Mouse (Mus musculus) adrenal gland, postnatal 0 days (tissue): Measurements from ENCODE around the gene Thy1. TPM values are rescaled to one million over a fixed set of nuclear protein-coding genes. Genes with fewer than 3 reads are reported as not detected.

Experiments
- polyA plus RNA-seq: library from polyadenylated mRNA; unstranded; fragments of >200 nt; fragmentation: Nextera tagmentation; extraction: Ambion mirVana; gene quantifications from 2 replicates; pipeline ENCODE4 v1.2.1, GENCODE M21; 2015

The Thy1 gene
- polyA plus RNA-seq = 10.9 and 19.0 TPM in 2 replicates

DNA sequence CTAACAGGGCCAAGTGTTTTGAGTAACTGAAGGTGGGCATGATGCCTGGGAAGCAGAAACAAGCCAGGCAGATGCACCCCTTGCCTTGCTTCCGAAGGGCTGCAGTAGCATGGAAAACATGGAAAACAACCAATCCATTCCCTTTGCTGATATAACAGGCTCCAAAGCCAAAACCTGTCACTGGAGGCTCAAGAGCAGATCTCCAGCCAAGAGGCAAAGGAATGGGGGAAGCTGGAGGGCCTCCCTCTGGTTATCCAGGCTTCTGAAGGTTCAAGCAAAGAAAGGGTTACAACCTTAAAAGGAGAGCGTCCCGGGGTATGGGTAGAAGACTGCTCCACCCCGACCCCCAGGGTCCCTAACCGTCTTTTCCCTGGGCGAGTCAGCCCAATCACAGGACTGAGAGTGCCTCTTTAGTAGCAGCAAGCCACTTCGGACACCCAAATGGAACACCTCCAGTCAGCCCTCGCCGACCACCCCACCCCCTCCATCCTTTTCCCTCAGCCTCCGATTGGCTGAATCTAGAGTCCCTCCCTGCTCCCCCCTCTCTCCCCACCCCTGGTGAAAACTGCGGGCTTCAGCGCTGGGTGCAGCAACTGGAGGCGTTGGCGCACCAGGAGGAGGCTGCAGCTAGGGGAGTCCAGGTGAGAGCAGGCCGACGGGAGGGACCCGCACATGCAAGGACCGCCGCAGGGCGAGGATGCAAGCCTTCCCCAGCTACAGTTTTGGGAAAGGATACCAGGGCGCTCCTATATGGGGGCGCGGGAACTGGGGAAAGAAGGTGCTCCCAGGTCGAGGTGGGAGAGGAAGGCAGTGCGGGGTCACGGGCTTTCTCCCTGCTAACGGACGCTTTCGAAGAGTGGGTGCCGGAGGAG lies at the start of gene Thy1:
Gene Thy1 (plus strand): TSS at position 549 of the 872 bp plus-strand sequence.

GRCm38 (mm10) chr9:44066785-44067225 lies 23.6 kb downstream of the Thy1 start, which contains the start of gene Usp2:
Gene Usp2, plus strand, starts transcription at chr9:44067021.

Other genes with a start within 250 kb of the Thy1 start
- gene Usp2, start 23.6 kb downstream of the Thy1 start, polyA plus RNA-seq = 10.1 and 14.3 TPM in 2 replicates
- 0.03 and 0.11 TPM in 2 replicates for gene Mfrp, start 58.3 kb downstream of the Thy1 start, polyA plus RNA-seq
- 12.8 and 16.9 TPM in 2 replicates for gene C1qtnf5, start 63.9 kb downstream of the Thy1 start, polyA plus RNA-seq
- 0.16 and 0.28 TPM in 2 replicates for gene Gm49380, start 70.1 kb downstream of the Thy1 start, polyA plus RNA-seq
- gene Rnf26, start 70.1 kb downstream of the Thy1 start, polyA plus RNA-seq = 22.4 and 35.7 TPM in 2 replicates
- 27.4 and 36.3 TPM in 2 replicates for gene Mcam, start 91.1 kb downstream of the Thy1 start, polyA plus RNA-seq
- gene Cbl, start 190.7 kb downstream of the Thy1 start, polyA plus RNA-seq = 5.7 and 7.4 TPM in 2 replicates
- 2.3 and 4.2 TPM in 2 replicates for gene Ccdc153, start 197.3 kb downstream of the Thy1 start, polyA plus RNA-seq
- gene Pdzd3, start 208.1 kb downstream of the Thy1 start, polyA plus RNA-seq = 0.32 and 0.58 TPM in 2 replicates
- gene Nlrx1, start 225.2 kb downstream of the Thy1 start, polyA plus RNA-seq = 14.2 and 22.7 TPM in 2 replicates
- 8.9 and 12.6 TPM in 2 replicates for gene Abcg4, start 245.2 kb downstream of the Thy1 start, polyA plus RNA-seq